Mouse (Mus musculus): Measurements from ENCODE around the gene Acot2.
"Not testable (repeated sequence)": the region's sequence is repeated elsewhere in the genome, so short reads cannot be mapped to it uniquely, and the experiment has no call there.

Gene Acot2

GRCm38 (mm10) chr12:83987583-83988441 is at the start of gene Acot2:
Acot2 (plus strand) TSS chr12:83987861.
- peak; percentile 67 to 78 for DNase-seq (ENCODE audit: low spot score in 2 of 2)

GRCm38 (mm10) chr12:83938592-83938991 is 49.1 kb upstream of the Acot2 start:
- not testable (repeated sequence) for DNase-seq (ENCODE audit: low spot score in 2 of 2)

- DNase-seq (ENCODE audit: low spot score in 2 of 2), result no peak
Observed at GRCm38 (mm10) chr12:83939332-83939731, 48.3 kb upstream of the Acot2 start.

GRCm38 (mm10) chr12:83940031-83940430 is 47.6 kb upstream of the Acot2 start:
- no peak for DNase-seq (ENCODE audit: low spot score in 2 of 2)

GRCm38 (mm10) chr12:83941938-83942337 is 45.7 kb upstream of the Acot2 start:
- DNase-seq (ENCODE audit: low spot score in 2 of 2), result no peak

GRCm38 (mm10) chr12:83947260-83947811 is 40.3 kb upstream of the Acot2 start:
- DNase-seq (ENCODE audit: low spot score in 2 of 2), result no peak

DNA sequence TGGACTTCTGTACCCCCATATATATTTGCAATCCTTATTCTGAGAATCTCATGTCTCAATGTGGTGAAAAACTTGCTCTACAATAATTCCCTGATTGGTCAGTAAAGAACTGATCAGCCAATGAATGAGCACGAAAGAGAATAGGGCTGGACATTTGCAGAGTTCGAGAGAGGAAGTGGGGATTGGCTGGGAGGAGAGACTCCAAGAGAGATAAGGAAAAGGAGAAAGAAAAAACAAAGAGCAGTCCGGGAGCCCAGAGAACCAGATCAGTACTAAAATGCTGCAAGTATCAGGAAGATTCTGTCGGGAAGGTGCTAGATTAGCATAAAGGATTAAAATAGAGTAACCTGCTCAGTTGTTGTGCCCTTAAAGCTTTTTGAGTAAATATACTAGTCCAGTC is 38.6 kb upstream of the Acot2 start:
- DNase-seq (ENCODE audit: low spot score in 2 of 2), result no peak

DNA sequence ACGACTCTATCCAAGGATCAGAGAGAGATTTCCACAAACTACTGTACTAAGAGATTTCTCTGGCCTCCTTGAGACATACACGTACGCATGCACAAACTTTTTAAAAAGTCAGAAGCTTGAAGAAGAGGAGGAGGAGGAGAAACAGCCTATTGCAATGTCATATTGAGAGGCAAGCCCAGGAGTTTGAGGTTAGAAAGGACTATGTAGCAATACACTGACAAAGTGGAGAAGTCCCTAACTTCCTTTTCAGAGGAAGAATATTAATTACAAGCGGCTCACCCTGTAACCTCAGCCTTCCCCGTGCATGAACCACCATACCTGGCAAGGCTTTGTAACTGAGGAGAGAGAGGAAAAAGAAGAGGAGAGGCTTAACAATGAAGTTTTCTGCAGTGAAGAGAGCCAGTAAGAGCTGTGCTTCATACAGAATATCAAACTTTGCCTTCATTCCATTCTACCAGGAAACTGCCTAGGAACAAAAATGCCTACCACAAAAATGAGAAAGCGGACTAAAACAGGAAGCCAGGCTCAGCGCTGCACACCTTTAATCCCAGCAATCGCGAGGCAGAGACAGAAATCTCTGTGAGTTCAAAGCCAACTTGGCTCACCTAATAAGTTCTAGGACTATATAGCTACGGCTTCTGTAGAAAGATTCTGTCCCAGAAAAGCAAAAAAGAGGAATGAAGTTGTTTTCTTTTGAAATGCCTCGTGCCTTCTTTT is 37.7 kb upstream of the Acot2 start:
- DNase-seq (ENCODE audit: low spot score in 2 of 2), result no peak

GRCm38 (mm10) chr12:83950493-83950839 is 37.2 kb upstream of the Acot2 start, which contains the start of gene Riox1:
Riox1 (plus strand) TSS chr12:83950608.
- peak; percentile 82 to 85 for DNase-seq (ENCODE audit: low spot score in 2 of 2)

GRCm38 (mm10) chr12:83950840-83951701 is 36.6 kb upstream of the Acot2 start:
- DNase-seq (ENCODE audit: low spot score in 2 of 2), result peak; percentile 39 to 44

DNA sequence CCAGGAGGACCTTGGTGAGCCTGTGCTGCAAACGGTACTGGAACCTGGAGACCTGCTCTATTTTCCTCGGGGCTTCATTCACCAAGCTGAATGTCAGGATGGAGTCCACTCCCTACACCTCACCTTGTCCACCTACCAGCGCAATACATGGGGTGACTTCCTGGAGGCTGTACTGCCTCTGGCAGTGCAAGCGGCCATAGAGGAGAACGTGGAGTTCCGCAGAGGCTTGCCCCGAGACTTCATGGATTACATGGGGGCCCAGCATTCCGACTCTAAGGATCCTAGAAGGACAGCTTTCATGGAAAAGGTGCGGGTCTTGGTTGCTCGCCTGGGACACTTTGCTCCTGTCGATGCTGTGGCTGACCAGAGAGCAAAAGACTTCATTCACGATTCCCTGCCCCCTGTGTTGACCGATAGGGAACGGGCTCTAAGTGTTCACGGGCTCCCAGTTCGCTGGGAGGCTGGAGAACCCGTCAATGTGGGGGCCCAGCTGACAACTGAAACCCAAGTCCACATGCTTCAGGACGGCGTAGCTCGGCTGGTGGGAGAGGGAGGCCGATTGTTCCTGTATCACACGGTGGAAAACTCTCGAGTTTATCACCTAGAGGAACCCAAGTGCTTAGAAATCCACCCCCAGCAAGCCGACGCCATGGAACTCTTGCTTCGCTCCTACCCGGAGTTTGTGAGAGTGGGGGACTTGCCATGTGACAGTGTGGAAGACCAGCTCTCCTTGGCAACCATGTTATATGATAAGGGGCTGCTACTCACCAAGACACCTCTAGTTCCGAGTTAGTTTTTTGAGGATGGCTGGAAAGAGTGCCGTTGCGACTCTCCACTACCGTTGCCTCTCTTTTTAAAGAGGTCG is 35.7 kb upstream of the Acot2 start:
- DNase-seq (ENCODE audit: low spot score in 2 of 2), result no peak

DNA sequence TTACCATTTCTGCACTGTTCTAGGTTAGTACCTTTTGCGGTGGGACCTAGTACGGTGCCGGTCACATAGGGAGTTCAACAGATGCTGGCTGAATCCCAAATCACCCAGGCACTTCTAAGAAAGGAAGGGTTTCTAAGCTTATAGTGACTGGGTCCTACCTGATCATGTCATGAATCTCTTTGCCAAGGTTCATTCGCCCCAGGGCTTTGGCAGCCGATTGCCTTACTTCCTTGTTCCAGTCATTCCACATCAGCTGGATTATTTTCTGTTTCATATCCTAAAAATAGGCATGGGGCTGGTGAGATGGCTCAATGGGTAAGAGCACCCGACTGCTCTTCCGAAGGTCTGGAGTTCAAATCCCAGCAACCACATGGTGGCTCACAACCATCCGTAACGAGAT is 29.4 kb upstream of the Acot2 start:
- DNase-seq (ENCODE audit: low spot score in 2 of 2), result no peak

GRCm38 (mm10) chr12:83965235-83965634 is 22.4 kb upstream of the Acot2 start:
- no peak for DNase-seq (ENCODE audit: low spot score in 2 of 2)

DNA sequence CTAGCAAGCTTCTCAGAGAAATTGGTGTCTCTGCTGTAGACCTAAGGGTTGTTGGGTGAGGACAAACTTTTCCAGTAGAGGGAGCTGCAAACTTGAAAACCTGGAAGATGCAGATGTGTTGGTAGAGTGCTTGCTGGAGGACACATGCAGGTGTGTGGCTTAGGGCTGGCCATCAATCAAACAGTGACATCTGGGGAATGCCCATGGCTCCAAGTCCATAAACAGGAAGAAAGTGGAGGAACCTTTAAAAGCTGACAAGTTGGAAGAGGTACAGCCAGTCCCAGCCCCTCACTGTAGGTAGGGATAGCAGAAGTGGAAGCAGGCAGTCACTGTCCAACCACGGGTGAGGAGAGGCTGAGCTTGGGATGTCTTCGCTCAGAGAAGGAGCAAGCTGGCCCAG is 15.5 kb upstream of the Acot2 start:
- DNase-seq (ENCODE audit: low spot score in 2 of 2), result no peak

DNA sequence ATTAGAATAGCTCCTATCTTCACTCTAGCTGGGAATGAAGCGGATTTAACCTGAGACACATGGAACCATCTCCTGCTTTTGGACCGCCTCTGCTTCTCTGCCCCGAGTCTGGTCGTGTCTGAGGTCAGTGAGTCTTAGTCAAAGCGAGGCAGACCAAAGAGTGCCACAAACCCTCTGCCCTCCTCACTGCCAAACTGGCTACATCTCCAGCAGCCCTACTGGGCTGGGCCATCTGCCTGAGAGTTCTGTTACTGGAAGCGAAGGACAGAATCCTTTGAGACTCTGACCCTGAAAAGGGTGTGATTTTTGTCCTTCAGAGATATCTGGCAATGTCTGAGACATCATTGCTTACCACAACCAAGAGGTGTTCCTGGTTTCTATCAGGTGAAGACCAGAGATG is 8.8 kb upstream of the Acot2 start:
- DNase-seq (ENCODE audit: low spot score in 2 of 2), result no peak

DNA sequence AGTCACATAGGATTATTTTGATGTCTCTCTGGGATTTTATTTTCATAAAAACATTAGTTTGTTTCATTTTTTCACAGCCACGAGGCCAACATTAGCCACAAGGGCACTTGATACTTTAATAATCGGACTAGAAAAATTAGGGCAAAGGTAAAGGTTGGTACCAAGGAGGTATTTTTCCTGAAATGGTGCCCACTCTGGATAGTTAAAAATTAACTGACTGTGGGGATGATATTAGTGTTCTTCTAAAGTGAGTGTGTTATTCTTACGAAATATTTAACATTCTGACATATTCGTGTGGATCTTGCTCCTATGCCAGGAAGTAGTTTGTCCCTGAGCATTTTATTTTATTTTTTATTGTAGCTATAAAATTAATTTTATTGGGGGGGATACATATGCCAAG is 6.0 kb upstream of the Acot2 start:
- no peak for DNase-seq (ENCODE audit: low spot score in 2 of 2)

DNA sequence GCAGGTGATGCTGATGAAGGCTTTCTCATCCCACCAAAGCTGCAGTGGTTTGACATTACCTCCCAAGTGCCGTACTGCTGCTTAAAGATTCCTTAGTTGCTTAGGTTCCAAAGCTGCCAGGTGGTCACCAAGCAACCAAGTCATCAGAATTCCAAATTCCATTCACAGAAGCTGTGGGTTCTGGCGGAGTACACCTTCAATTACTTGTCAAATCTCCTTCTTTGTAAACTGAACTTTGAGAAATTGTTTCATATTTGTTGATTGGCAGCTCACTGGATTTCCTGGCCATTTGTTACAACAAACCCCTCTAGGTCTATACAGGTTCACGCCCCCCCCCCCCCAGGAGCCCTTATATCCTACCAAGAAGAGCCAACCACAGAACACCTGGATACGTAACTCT is 2.9 kb upstream of the Acot2 start, which contains the start of gene Heatr4:
TSS of gene Heatr4 (minus strand) at position 101 of the 400 bp plus-strand sequence.
- DNase-seq (ENCODE audit: low spot score in 2 of 2), result no peak

- DNase-seq (ENCODE audit: low spot score in 2 of 2), result no peak
Observed at GRCm38 (mm10) chr12:83987242-83987582, 449 bp upstream of the Acot2 start.

DNA sequence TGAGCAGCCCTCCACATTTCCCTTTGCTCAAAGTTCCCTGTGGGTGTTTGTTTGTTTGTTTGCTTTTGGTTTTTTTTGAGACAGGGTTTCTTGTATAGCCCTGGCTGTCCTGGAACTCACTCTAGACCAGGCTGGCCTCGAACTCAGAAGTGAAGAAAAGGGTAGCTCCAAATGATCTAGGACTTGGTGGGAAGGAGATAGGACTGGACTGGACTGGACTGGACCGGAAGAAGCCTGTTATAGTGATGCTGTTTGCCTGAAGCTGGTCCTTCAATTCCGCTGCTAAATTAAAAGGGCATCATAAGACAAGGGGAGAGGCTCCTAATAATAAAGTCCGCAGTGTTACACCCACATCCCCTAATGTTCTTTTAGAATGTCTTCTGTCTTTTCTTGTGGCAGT is 822 bp downstream of the Acot2 start:
- no peak for DNase-seq (ENCODE audit: low spot score in 2 of 2)

GRCm38 (mm10) chr12:83989378-83989777 is 1.7 kb downstream of the Acot2 start:
- DNase-seq (ENCODE audit: low spot score in 2 of 2), result no peak

DNA sequence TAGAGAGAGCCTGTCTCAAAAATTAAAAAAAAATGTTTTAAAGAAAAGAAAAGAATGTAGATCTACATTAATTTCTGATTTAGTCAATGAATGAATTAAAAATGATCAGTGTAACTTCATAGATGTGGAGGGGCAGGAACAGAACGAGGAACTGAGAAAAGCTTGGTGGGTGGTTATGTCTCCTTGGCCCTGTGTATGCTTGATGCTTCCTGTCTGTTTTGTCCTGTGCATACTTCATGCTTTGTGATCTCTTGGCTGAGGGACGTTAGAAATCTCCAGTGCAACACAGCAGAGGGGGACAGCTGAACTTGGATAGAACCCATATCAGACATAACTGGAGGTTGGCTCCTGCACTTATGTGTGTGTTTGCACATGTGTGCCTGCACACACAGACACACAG is 9.6 kb downstream of the Acot2 start:
- no peak for DNase-seq (ENCODE audit: low spot score in 2 of 2)
